Mouse (Mus musculus) lung, postnatal 14 days (tissue): Measurements from ENCODE around the gene Klk10.
A peak's percentile ranks its signal among the peaks of the same experiment; 100 is the strongest.

Source experiments
- DNase-seq: peaks from one replicate; pipeline ENCODE4 v3.0.0; 2021

Gene Klk10

DNA sequence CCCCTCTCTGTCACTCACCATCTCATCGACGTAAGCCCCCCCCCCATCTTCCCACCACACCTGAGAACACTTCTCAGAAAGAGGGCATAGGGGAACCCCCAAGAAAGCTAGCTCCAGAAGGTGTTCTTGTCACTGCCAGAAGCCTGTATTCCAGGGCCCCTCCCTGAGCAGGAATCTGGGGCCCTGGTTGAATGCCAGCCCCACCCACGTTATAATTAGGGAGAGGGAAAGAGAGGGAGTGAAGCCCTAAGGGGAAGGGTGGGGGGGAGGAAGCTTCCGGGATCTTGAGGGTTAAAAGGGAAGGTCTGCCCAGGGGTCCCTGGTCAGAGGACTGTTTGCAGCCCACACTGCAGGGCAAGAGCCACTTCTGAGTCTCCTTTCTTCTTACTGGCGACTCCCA lies at the start of gene Klk10:
Gene Klk10, plus strand, starts transcription at position 290 of the 400 bp plus-strand sequence.
- DNase-seq: peak; percentile 19

GRCm38 (mm10) chr7:43747788-43748187 lies 33.0 kb upstream of the Klk10 start:
- DNase-seq: peak; percentile 34

GRCm38 (mm10) chr7:43752806-43753205 lies 28.0 kb upstream of the Klk10 start:
- no peak for DNase-seq

DNA sequence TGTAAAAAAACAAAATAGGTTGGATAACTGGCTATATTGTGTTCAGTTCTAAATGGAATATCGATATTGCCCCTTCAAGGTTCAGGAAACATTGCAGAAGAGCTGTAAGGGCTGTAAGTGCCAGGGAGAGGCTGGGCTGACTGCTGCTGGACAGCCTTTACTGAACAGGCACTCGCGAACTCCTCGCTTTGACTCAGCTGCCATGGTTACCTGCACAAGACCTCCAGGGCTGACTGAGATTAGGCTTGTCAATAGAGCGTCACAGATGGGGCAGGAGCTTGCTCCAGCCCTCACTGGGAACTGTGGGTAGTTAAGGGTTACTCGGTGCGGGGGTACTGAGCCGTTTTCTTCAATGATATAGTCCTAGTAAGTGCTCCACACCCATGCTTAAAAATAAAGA lies 14.4 kb upstream of the Klk10 start:
- DNase-seq: no peak

DNA sequence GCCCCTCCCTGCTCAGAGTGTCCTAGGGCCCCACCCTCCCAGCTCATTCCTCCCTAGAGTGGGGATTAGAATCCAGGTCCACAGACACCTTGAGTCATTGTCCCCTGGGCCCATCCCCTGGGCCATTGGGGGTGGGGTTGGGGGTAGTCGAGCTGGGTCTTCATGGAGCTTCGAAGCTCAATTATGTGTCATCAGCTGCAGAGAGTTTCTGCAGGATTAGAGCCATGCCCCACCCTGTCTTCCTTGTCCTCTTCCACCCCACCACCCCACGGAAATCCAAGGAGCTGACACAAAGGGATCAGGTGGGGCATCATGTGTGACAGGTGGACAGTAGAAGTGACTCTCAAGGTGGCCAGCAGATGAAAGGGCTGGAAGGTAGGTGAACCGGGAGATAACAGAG lies 12.2 kb upstream of the Klk10 start, which contains the start of gene Klk12:
Gene Klk12, plus strand, starts transcription at position 301 of the 400 bp plus-strand sequence.
- DNase-seq: no peak

DNA sequence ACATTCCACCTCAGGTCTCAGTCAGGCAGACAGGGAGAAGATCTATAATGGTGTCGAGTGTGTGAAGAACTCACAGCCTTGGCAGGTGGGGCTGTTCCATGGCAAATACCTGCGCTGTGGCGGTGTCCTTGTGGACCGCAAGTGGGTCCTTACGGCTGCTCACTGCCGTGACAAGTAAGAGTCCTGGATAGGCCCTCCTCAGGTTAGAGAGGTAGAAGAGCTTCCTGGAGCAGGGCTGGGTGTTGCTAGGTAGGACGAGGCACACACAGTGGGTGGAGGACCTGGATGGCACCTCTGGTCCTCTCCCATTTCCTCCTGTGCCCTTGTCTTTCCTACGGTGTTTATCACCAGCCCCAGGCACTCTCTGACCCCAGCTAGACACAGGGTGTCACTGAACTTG lies 11.2 kb upstream of the Klk10 start:
- DNase-seq: no peak

DNA sequence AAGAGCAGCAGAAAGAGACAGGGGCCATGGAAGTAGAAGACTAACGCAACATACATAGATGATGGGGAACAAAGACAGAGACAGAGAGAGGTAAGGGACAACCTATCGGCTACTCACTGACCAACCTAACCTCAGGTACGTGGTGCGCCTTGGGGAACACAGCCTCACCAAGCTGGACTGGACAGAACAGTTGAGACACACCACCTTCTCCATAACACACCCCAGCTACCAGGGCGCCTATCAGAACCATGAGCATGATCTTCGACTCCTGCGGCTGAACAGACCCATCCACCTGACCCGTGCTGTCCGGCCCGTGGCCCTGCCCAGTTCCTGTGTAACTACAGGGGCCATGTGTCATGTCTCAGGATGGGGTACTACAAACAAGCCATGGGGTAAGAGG lies 10.1 kb upstream of the Klk10 start:
- DNase-seq: no peak

GRCm38 (mm10) chr7:43771916-43772315 lies 8.9 kb upstream of the Klk10 start:
- DNase-seq: no peak

DNA sequence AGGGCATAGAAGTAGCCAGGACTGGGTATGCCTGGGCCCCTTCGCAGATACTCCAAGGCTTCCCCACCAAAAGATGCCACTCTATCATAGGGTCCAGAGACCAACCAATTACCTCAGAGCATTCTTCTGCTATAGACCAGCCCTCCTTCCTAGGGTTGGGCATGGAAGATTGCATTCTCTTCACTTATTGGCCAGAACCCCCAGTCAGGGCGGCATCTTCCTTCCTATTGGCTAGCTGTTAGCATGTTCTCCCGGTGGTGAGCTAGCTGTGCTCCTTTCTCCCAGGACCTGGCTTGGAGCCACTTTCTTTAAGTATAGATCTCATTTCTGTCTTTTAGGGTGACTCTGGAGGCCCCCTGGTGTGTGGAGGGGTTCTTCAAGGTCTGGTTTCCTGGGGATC lies 7.9 kb upstream of the Klk10 start:
- no peak for DNase-seq

DNA sequence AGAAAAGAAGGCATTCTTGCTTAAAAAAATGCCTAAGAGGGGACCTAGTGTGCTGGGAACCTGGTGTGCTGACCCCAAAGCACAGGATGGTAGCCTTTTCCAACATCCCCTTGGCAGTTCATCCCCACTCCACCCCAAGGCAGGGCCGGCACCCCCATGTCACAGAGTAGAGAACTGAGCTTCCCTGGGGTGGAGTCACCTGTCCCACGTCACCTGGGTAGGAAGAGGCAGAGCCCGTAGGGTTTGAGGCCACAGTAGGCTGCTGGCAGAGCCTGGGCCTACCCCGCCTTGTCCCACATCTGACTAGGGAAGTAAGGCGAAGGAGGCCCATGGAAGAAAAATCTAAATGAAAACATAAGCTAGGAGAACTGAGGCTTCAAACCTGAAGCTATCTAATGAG lies 6.5 kb upstream of the Klk10 start, which contains the start of gene Klk11:
Gene Klk11, plus strand, starts transcription at position 241 of the 400 bp plus-strand sequence.
- no peak for DNase-seq

GRCm38 (mm10) chr7:43774802-43775201 lies 6.0 kb upstream of the Klk10 start:
- DNase-seq: no peak

- no peak for DNase-seq
Observed at GRCm38 (mm10) chr7:43775311-43776057, 5.4 kb upstream of the Klk10 start.

DNA sequence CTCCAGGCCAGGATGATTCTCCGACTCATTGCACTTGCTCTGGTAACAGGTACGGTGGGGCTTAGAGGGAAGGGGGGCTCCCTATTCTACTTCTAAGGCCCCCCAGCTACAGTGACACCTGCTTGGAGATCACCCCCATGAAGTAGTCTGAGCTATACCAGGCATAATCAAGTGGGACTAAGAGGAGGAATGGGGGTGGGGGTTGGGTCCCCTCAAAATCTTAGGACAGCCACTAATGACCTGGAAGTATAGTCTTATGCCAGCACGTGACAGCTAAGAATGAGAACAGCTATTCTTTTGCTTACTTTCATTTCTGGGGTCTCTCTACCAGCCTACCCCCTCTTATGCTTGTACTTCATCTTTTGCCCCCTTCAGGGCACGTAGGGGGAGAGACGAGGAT lies 4.3 kb upstream of the Klk10 start:
- DNase-seq: no peak

- no peak for DNase-seq
Observed at GRCm38 (mm10) chr7:43777423-43777822, 3.4 kb upstream of the Klk10 start.

DNA sequence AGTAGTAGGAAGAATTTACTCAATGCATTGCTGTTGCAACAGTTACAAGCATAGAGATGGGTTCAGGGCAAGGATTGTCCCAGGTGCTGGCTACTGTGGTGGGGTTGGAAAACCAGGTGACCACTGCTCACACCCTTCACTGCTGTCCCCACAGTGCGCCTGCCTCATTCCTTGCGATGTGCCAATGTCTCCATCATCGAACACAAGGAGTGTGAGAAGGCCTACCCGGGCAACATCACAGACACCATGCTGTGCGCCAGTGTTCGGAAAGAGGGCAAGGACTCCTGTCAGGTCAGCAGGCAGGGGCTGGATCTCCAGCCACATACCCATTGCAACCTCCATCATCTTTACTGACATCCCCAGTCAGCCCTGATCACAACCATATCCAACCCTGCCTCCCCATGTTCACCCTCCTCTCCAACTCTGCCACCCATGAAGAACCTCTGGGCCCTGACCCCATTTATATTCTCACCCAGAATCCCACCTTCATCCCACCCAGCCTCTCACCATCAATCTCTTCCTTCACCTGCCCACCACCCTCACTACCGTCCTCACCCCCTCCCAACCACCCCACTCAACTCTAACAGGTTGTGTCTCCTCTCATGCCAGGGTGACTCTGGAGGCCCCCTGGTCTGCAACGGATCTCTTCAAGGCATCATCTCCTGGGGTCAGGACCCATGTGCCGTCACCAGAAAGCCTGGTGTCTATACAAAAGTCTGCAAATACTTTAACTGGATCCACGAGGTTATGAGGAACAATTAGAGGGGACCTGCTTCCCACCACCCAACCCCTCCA lies 2.5 kb upstream of the Klk10 start:
- no peak for DNase-seq

- DNase-seq: no peak
Observed at GRCm38 (mm10) chr7:43780241-43780640, 594 bp upstream of the Klk10 start.

- no peak for DNase-seq
Observed at GRCm38 (mm10) chr7:43781541-43781940, 706 bp downstream of the Klk10 start.

DNA sequence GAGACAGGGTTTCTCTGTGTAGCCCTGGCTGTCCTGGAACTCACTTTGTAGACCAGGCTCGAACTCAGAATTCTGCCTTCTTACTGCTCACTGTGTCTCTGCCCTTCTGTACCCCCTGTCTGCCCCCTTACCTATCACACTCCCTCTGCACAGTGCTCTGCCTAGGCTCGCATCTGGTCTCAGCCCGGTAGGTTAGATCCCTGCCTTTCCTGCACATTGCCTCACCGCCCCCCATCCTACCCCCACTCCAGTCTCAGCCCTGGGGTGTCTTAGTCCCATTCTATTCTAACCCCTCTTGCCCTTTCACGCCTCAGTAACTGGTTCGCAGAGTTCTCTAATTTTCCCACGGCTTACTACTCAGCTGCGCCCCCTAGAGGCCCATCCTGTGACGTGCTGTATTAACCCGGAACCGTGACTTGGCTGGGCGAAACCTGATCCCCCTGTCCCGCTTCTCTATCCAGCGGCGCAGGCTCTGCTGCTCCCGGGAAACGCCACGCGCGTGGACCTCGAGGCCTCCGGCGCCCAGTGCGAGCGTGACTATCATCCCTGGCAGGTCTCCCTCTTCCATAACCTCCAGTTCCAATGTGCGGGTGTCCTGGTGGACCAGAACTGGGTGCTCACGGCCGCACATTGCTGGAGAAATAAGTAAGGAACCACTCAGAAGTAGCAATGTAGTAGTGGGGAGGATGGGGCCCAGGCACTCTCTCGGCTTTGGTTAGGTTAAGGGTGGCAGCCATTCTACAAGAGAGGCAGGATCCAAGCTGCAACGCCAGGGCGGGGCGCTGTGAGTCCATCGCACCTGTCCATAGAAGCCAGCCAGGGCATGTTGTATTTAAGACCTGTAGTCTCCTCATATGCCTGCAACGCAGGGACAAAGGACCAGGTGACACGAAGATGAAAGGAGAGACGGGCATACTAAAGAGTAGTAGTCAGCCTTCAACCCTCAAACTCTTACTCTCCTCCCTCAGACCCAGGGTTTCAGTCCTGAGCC lies 1.7 kb downstream of the Klk10 start:
- peak; percentile 87 for DNase-seq

- DNase-seq: no peak
Observed at GRCm38 (mm10) chr7:43785286-43785685, 4.5 kb downstream of the Klk10 start.

DNA sequence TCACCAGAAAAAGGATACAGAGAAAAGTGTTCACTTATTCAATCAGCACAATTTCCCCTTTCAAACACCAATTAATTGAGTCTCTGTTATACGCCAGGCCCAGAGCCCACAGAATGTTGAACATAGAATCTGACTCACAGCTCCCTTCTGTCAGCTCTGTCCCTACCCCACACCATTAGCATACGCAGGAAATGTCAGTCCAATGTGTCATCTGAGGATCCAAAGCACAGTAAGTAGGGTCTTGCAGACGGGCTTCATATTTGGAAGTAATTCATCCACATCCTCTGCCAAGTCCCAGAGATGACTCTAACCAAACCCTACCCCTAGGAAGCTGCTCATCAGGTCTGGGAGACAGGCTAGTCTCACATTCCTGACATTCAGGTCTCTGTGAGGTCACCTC lies 7.3 kb downstream of the Klk10 start:
- DNase-seq: no peak

- no peak for DNase-seq
Observed at GRCm38 (mm10) chr7:43789295-43789694, 8.5 kb downstream of the Klk10 start.

DNA sequence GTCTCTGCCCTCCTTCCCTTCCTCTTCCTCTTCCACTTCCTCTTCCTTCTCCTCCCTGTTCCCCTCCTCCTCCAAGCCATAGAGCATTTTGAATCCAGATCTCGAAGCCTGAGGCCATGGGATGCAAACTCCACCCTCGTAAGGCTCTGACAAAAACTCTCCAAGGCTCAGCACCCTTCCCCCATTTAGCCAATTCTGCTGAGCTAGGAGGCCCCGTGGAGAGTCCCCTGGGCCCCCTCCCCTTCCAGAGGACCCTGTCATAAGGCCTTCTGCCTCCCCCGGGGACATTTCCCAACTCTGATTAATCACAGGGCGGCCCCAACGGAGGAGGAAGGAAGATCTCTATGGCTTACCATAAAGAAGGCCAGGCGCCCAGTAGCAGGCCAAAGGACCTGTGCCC lies 10.8 kb downstream of the Klk10 start, which contains the start of gene Klk9:
Gene Klk9, plus strand, starts transcription at position 301 of the 400 bp plus-strand sequence.
- DNase-seq: no peak

DNA sequence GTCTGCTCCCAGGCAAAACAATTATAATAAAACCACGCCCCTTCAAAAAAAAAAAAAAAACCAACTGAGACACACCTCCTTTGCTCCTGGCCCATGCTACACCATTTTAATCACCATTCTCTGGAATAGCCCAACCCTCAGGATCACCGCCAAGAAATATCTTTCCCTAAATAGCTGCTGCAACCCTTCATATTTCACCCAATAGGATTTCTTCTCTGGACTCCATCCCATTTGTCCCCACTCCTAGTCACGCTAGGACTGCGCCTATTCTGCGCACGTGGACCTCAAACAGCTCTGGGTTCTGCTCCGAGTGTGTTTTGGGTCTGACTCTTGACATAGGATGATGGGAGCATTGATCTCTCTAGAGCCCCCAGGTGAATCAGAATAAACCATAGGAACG lies 15.5 kb downstream of the Klk10 start:
- DNase-seq: no peak
